8 mouse cellular contexts compared by ENCODE assay signal in genomic region chr8:4779254-4780055, GRCm38 (mm10). TPM values are rescaled to one million over a fixed set of nuclear protein-coding genes. Genes with fewer than 3 reads are reported as not detected.
DNase-seq lines count a peak whose midpoint lies in the region; ATAC-seq and TF ChIP-seq lines count a peak whose summit lies in the region.

TSS of gene Shcbp1 (minus strand) at chr8:4779567.

- intact Hi-C loops in heart, postnatal 10 days (cut with DNase I): loop anchor here (2.0 to 5.0 kb wide), 2 partner anchors 58 to 101 kb away; no protein-coding TSS in a partner anchor

- H3K4me2 ChIP-seq in forebrain, embryonic 13.5 days: peak within 1 kb of the TSS; percentile 77
- H3K4me2 ChIP-seq in liver, postnatal 0 days (ENCODE audit: low read depth, low read length): peak within 1 kb of the TSS; percentile 93
- peak within 1 kb of the TSS; percentile 80 for H3K4me2 ChIP-seq in neural tube, embryonic 14.5 days (ENCODE audit: low read depth, low read length)

- no peak for TF ChIP-seq POLR2A in ES-Bruce4 (IDR thresholded peaks at IDR 0.05; ENCODE audit: insufficient read depth, low read length)

- WGBS in forebrain, embryonic 13.5 days: 3% methylated on average over 29 of the region's 29 CpGs
- 2% methylated on average over 29 of the region's 29 CpGs for WGBS in large intestine, adult 2 months
- WGBS in liver, postnatal 0 days (ENCODE audit: insufficient replicate concordance): 5% methylated on average over 29 of the region's 29 CpGs
- 4% methylated on average over 29 of the region's 29 CpGs for WGBS in neural tube, embryonic 14.5 days

- H3K4me1 ChIP-seq in ES-Bruce4 (ENCODE audit: control insufficient read depth, insufficient read depth, low read length): no peaks in the 10 kb centered on the region
- peaks cover 15% of the 10 kb centered on the region for H3K4me1 ChIP-seq in forebrain, embryonic 13.5 days
- H3K4me1 ChIP-seq in liver, postnatal 0 days (ENCODE audit: insufficient read depth): peaks cover 5% of the 10 kb centered on the region; the same call in 1 of the 2 replicates
- no peaks in the 10 kb centered on the region for H3K4me1 ChIP-seq in neural tube, embryonic 14.5 days (ENCODE audit: control insufficient read depth, insufficient read depth, low read length)

- no peak within 1 kb of the TSS for H3K27ac ChIP-seq in ES-Bruce4 (ENCODE audit: insufficient read depth, low read length)
- H3K27ac ChIP-seq in forebrain, embryonic 13.5 days: no peak within 1 kb of the TSS
- peak within 1 kb of the TSS; percentile 42; the same call in 1 of the 2 replicates for H3K27ac ChIP-seq in liver, postnatal 0 days (ENCODE audit: low read depth)
- H3K27ac ChIP-seq in neural tube, embryonic 14.5 days (ENCODE audit: low read depth, low read length): no peak within 1 kb of the TSS

- H3K9me3 ChIP-seq in ES-Bruce4 (replicated peaks; ENCODE audit: control insufficient read depth, insufficient read depth, low read length, poor library complexity, severe bottlenecking): peaks cover 2% of the 10 kb centered on the region; the same call in 1 of the 2 replicates
- no peaks in the 10 kb centered on the region for H3K9me3 ChIP-seq in forebrain, embryonic 13.5 days (replicated peaks)
- H3K9me3 ChIP-seq in liver, postnatal 0 days (ENCODE audit: low read length): no peaks in the 10 kb centered on the region
- H3K9me3 ChIP-seq in neural tube, embryonic 14.5 days (ENCODE audit: control insufficient read depth, low read length): no peaks in the 10 kb centered on the region

- DNase-seq in heart, postnatal 10 days: peak; percentile 93 to 97
- peak; percentile 75 for DNase-seq in large intestine, adult 2 months (ENCODE audit: low read depth, low spot score)
- DNase-seq in liver, postnatal 0 days: peak; percentile 93
- DNase-seq in testis, postnatal 10 days (ENCODE audit: low spot score): peak; percentile 94

- no peak for TF ChIP-seq EP300 in ES-Bruce4 (IDR thresholded peaks at IDR 0.05; ENCODE audit: insufficient read depth, low read depth, low read length)
- peak; percentile 63; the same call in 1 of the 2 replicates for TF ChIP-seq EP300 in liver, postnatal 0 days (IDR thresholded peaks at IDR 0.05; ENCODE audit: low read depth)

- peak within 1 kb of the TSS; percentile 94 for H3K4me3 ChIP-seq in ES-Bruce4 (ENCODE audit: low read depth, low read length)
- peak within 1 kb of the TSS; percentile 77 for H3K4me3 ChIP-seq in forebrain, embryonic 13.5 days
- H3K4me3 ChIP-seq in liver, postnatal 0 days (ENCODE audit: low read depth, low read length): peak within 1 kb of the TSS; percentile 90
- H3K4me3 ChIP-seq in neural tube, embryonic 14.5 days (ENCODE audit: low read depth, low read length): peak within 1 kb of the TSS; percentile 47

- TF ChIP-seq CTCF in ES-Bruce4 (IDR thresholded peaks at IDR 0.05; ENCODE audit: low read depth, low read length): peak; percentile 48
- peak; percentile 87 for TF ChIP-seq CTCF in liver, postnatal 0 days (IDR thresholded peaks at IDR 0.05; ENCODE audit: low read depth)

- no peaks in the 10 kb centered on the region for H3K27me3 ChIP-seq in ES-Bruce4 (ENCODE audit: control insufficient read depth, insufficient read depth, low read length, poor library complexity, severe bottlenecking)
- H3K27me3 ChIP-seq in forebrain, embryonic 13.5 days: no peaks in the 10 kb centered on the region
- H3K27me3 ChIP-seq in liver, postnatal 0 days (ENCODE audit: insufficient read depth, low read length): no peaks in the 10 kb centered on the region
- no peaks in the 10 kb centered on the region for H3K27me3 ChIP-seq in neural tube, embryonic 14.5 days (ENCODE audit: control insufficient read depth, insufficient read depth, low read length)

- peak within 1 kb of the TSS; percentile 76 for H3K9ac ChIP-seq in ES-Bruce4 (ENCODE audit: low read depth, poor library complexity, severe bottlenecking)
- peak within 1 kb of the TSS; percentile 73 for H3K9ac ChIP-seq in forebrain, embryonic 13.5 days
- peak within 1 kb of the TSS; percentile 81 for H3K9ac ChIP-seq in liver, postnatal 0 days (replicated peaks)
- 0 out of 2 replicates have a peak within 1 kb of the TSS, but pooled peaks have one; percentile 32 for H3K9ac ChIP-seq in neural tube, embryonic 14.5 days (replicated peaks; ENCODE audit: low read depth, low read length)

- peak; percentile 96 for ATAC-seq in cerebellum, adult (ENCODE audit: insufficient number of reproducible peaks, low FRiP score, low TSS enrichment)
- ATAC-seq in forebrain, embryonic 13.5 days: peak; percentile 98
- ATAC-seq in liver, postnatal 0 days: peak; percentile 97
- peak; percentile 100 for ATAC-seq in neural tube, embryonic 14.5 days (ENCODE audit: low read depth)

- H3K36me3 ChIP-seq in ES-Bruce4 (ENCODE audit: control insufficient read depth, insufficient read depth, low read length, poor library complexity, severe bottlenecking): no peaks in the 10 kb centered on the region
- peaks cover 12% of the 10 kb centered on the region for H3K36me3 ChIP-seq in forebrain, embryonic 13.5 days (ENCODE audit: poor library complexity, severe bottlenecking)
- H3K36me3 ChIP-seq in liver, postnatal 0 days (replicated peaks; ENCODE audit: insufficient read depth, low read length): no peaks in the 10 kb centered on the region
- H3K36me3 ChIP-seq in neural tube, embryonic 14.5 days (ENCODE audit: control insufficient read depth, insufficient read depth, low read length): no peaks in the 10 kb centered on the region

RNA-seq across cellular contexts. Expression of gene Shcbp1, which starts in this region (rescaled TPM):
- 46.8 and 54.1 TPM in 2 replicates for polyA plus RNA-seq in ES-Bruce4 (2011; ENCODE audit: insufficient read depth, insufficient read length, low read depth, missing spikeins)
- polyA plus RNA-seq in forebrain, embryonic 13.5 days (2015; fragmentation: Nextera tagmentation; extraction: Ambion mirVana): 57.0 and 60.4 TPM in 2 replicates
- 1 to 10 TPM; 5.6 to 6.1 TPM for total RNA-seq in heart, postnatal 10 days (2021)
- polyA plus RNA-seq in large intestine, adult 2 months (2012; rRNA removed): 3.1 TPM in 2 replicates
- 12.1 and 15.1 TPM in 2 replicates for polyA plus RNA-seq in liver, postnatal 0 days (2015; fragmentation: Nextera tagmentation; extraction: Ambion mirVana)
- 5.9 and 6.4 TPM in 2 replicates for polyA plus RNA-seq in neural tube, embryonic 14.5 days (2014; fragmentation: Nextera tagmentation; extraction: Ambion mirVana)
